19 mouse cellular contexts compared by ENCODE assay signal in genomic region chrX:40350936-40351335, GRCm38 (mm10).
DNase-seq lines count a peak whose midpoint lies in the region; ATAC-seq and TF ChIP-seq lines count a peak whose summit lies in the region.
"Had no signal": no experiment of that assay in that cellular context is flagged by ENCODE, and none has a peak within 500 bp of the region (broad histone marks: within the 10 kb centered on the region; RNA-seq: fewer than 3 reads in every experiment).

No protein-coding gene starts in this region.

- no peak overlapping the region for H3K27ac ChIP-seq in layer of hippocampus, adult 2 months
- H3K27ac ChIP-seq: hindbrain, embryonic 15.5 days; limb, embryonic 15.5 days; midbrain, embryonic 13.5 days; stomach, embryonic 15.5 days had no signal

- no peak for TF ChIP-seq CTCF in layer of hippocampus, adult 2 months (conservative IDR thresholded peaks at IDR 0.05)

- DNase-seq in frontal cortex, postnatal 10 days (ENCODE audit: low spot score in 2 of 2), result no peak
- peak; percentile 54 for DNase-seq in brain, adult 2 months (ENCODE audit: low read depth, low spot score)
- DNase-seq in cerebellum, adult 9-10 months, result peak; percentile 10
- peak; percentile 37 to 48 for DNase-seq in layer of hippocampus, adult 2 months (ENCODE audit: low spot score in 2 of 2)
- no peak for DNase-seq in gastrocnemius, adult 18-20 months (ENCODE audit: low spot score)
- no peak for DNase-seq in kidney, postnatal 4 days
- DNase-seq in adrenal gland, postnatal 10 days, result no peak
- DNase-seq: adrenal gland, adult 2 months; heart, postnatal 14 days; kidney, adult 11 months; kidney, postnatal 25 days; lung, adult 18-20 months; lung, postnatal 36 days; spleen, adult 18-20 months had no signal

- 0 out of 2 replicates have a peak, but pooled peaks have one; percentile 20 for ATAC-seq in frontal cortex, adult (ENCODE audit: low TSS enrichment)
- ATAC-seq: midbrain, embryonic 13.5 days had no signal

- H3K4me3 ChIP-seq in layer of hippocampus, adult 2 months, result no peak overlapping the region
- H3K4me3 ChIP-seq: hindbrain, embryonic 15.5 days; limb, embryonic 15.5 days; midbrain, embryonic 13.5 days; stomach, embryonic 15.5 days had no signal

Comparison
In these comparisons a context has a peak if more than half of its experiments do, and no peak if none do; other contexts are left out.
1. DNase-seq: peak in brain, adult 2 months (single experiment), cerebellum, adult 9-10 months (single experiment) and layer of hippocampus, adult 2 months (2 of 2); none in frontal cortex, postnatal 10 days (0 of 2), gastrocnemius, adult 18-20 months (single experiment), kidney, postnatal 4 days (0 of 2) and adrenal gland, postnatal 10 days (single experiment).